12 mouse cellular contexts compared by ENCODE assay signal in genomic region chr9:73859469-73859868, GRCm38 (mm10).
A peak's percentile ranks its signal among the peaks of the same experiment; 100 is the strongest.
DNase-seq lines count a peak whose midpoint lies in the region; ATAC-seq lines count a peak whose summit lies in the region.
"Had no signal": no experiment of that assay in that cellular context is flagged by ENCODE, and none has a peak within 500 bp of the region (broad histone marks: within the 10 kb centered on the region; RNA-seq: fewer than 3 reads in every experiment).

No protein-coding gene starts in this region.

- ATAC-seq in cerebellum, adult (ENCODE audit: insufficient number of reproducible peaks, low FRiP score, low TSS enrichment): no peak; the same call in 1 of the 2 replicates
- ATAC-seq: forebrain, embryonic 13.5 days; forebrain, embryonic 15.5 days; forebrain, postnatal 0 days had no signal

- DNase-seq in cerebellum, adult 18-20 months: peak; percentile 46 to 52
- no peak for DNase-seq in cerebellum, postnatal 10 days
- peak; percentile 65 for DNase-seq in cerebellum, adult 9-10 months
- peak; percentile 67 for DNase-seq in brain, adult 2 months (ENCODE audit: low read depth, low spot score)
- no peak for DNase-seq in urinary bladder, adult 2 months (ENCODE audit: low spot score)
- DNase-seq: adrenal gland, adult 2 months; adrenal gland, postnatal 10 days; adrenal gland, postnatal 25 days; forebrain, postnatal 0 days had no signal

Comparison
In these comparisons a context has a peak if more than half of its experiments do, and no peak if none do; other contexts are left out.
1. DNase-seq: peak in cerebellum, adult 18-20 months (2 of 2), cerebellum, adult 9-10 months (single experiment) and brain, adult 2 months (single experiment); none in cerebellum, postnatal 10 days (0 of 2) and urinary bladder, adult 2 months (single experiment).